Mouse (Mus musculus) midbrain, embryonic 12.5 days (tissue): ENCODE results near the gene Rb1. TPM values are rescaled to one million over a fixed set of nuclear protein-coding genes. Genes with fewer than 3 reads are reported as not detected.

Source experiments
- ATAC-seq: fragments of 200-750 bp; cut with Nextera tagmentation; 2 replicates; pipeline ENCODE4 v1.8.0; 2017; ENCODE audit warnings: low read depth, moderate TSS enrichment, moderate library complexity; ENCODE audit not compliant: low FRiP score
- H3K27ac ChIP-seq: fragments of 300-500 bp; sonication (generic); replicated peaks from 2 replicates; pipeline ENCODE4 v1.5.1; 2016; ENCODE audit warnings: mild to moderate bottlenecking
- H3K27me3 ChIP-seq: fragments of 300-500 bp; sonication (generic); 2 replicates; pipeline ENCODE4 v1.6.1; 2016; ENCODE audit warnings: mild to moderate bottlenecking
- H3K36me3 ChIP-seq: fragments of 300-500 bp; sonication (generic); 2 replicates; pipeline ENCODE4 v1.6.1; 2016
- H3K4me1 ChIP-seq: fragments of 300-500 bp; sonication (generic); 2 replicates; pipeline ENCODE4 v1.6.1; 2016
- H3K4me2 ChIP-seq: fragments of 300-500 bp; sonication (generic); replicated peaks from 2 replicates; pipeline ENCODE4 v1.6.1; 2016; ENCODE audit warnings: mild to moderate bottlenecking, moderate library complexity
- H3K4me3 ChIP-seq: fragments of 300-500 bp; sonication (generic); 2 replicates; pipeline ENCODE4 v1.5.1; 2016; ENCODE audit warnings: mild to moderate bottlenecking
- H3K9ac ChIP-seq: fragments of 300-500 bp; sonication (generic); replicated peaks from 2 replicates; pipeline ENCODE4 v1.6.1; 2016; ENCODE audit warnings: mild to moderate bottlenecking, moderate library complexity
- H3K9me3 ChIP-seq: fragments of 300-500 bp; sonication (generic); 2 replicates; pipeline ENCODE4 v1.6.1; 2016; ENCODE audit warnings: mild to moderate bottlenecking
- WGBS: fragments of 180-500 bp; shearing (Covaris S2); methylation state at CpG from one replicate; pipeline ENCODE4 v1.1.7; 2016; 5-methylcytosine and 5-hydroxymethylcytosine counted together
- polyA plus RNA-seq: library from polyadenylated mRNA; unstranded; fragments of >200 nt; fragmentation: Nextera tagmentation; extraction: Ambion mirVana; gene quantifications from 2 replicates; pipeline ENCODE4 v1.2.1, GENCODE M21; 2016

The Rb1 gene
- polyA plus RNA-seq, 1 experiment from 2014 or later, result 34.0 TPM

DNA sequence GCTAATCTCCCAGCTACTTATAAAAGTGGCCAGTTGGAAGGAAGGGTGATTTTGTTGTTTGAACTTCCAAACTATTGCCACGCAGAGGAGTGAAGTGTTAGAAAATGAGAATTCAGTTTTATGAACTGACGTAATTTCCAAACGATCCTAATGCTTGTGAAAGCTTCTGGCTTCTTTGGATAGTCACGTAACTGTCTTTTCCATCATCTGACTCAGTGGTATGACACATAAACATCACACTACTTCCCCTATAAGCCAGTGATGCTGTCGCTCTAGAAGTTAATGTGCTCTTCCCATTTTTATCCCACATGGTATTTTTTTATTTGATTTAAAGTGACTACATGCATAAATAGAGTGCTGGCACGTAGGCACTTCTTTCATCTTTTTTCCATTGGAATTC is 157.0 kb downstream of the Rb1 start:
- H3K4me2 ChIP-seq, result no peak overlapping the region
- 95% methylated on average over 6 of the region's 6 CpGs for WGBS
- no peaks in the 10 kb centered on the region for H3K27me3 ChIP-seq
- no peak overlapping the region for H3K4me3 ChIP-seq
- H3K4me1 ChIP-seq, result no peaks in the 10 kb centered on the region
- no peak overlapping the region for H3K27ac ChIP-seq
- no peaks in the 10 kb centered on the region for H3K9me3 ChIP-seq
- no peak overlapping the region for H3K9ac ChIP-seq
- ATAC-seq, result no peak
- peaks cover 90% of the 10 kb centered on the region for H3K36me3 ChIP-seq

DNA sequence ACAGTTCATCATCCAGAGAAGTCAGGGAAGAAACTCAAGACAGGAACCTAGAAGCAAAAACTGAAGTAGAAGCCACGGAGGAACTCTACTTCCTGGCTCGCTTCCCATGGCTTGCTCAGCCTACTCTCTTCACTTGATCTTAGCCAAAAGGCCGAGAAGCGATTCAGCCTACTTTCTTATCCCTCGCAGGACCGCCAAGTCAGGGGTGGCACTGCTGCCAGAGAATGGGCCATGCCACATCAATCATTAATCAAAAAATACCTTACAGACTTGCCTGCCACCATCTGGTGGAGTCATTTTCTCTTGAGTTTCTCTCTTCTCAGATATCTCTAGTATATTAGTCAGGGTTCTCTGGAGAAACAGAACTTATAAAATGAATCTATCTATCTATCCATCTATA is 160.5 kb downstream of the Rb1 start:
- Histone ChIP-seq H3K9ac (no peak overlapping the region), H3K27ac (no peak overlapping the region), H3K9me3 (no peaks in the 10 kb centered on the region), H3K27me3 (no peaks in the 10 kb centered on the region), H3K4me3 (no peak overlapping the region), H3K4me1 (no peaks in the 10 kb centered on the region), H3K36me3 (peaks cover 87% of the 10 kb centered on the region), H3K4me2 (no peak overlapping the region)
- ATAC-seq, result no peak
- 93% methylated on average over 6 of the region's 6 CpGs for WGBS

DNA sequence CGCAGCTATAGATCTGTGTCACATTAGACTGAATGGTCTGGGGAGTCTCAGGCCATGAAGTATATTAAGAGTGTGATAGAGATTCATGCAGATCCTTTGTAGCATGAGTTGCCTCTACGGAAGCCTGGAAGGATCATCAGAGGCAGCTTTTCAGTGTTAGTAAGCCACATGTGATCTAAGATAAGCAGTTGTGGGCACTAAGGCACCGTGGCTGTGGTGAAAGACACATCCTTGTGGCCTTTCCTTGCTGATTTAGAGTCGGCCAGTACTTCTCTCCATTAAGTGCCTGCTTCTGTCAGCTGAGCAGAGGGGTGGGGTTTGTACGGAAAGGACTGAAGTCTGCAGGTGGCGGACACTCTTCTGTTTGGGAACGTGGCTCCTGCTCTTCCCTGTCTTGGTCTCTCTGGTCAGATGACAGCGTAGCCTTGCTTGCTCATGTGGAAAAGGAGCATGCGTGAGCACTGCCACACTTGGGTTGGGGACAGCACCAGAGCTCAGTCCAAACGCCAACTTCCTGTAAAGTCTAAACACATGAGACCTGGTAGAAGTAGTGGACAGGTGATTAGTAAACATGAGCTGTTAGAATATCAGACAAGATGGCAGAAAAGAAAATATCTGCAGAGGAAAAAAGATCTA is 162.1 kb downstream of the Rb1 start:
- 94% methylated on average over 10 of the region's 10 CpGs for WGBS
- H3K36me3 ChIP-seq, result peaks cover 89% of the 10 kb centered on the region
- H3K27ac ChIP-seq, result no peak overlapping the region
- no peak for ATAC-seq
- H3K4me2 ChIP-seq, result no peak overlapping the region
- no peak overlapping the region for H3K4me3 ChIP-seq
- no peak overlapping the region for H3K9ac ChIP-seq
- H3K9me3 ChIP-seq, result no peaks in the 10 kb centered on the region
- H3K27me3 ChIP-seq, result no peaks in the 10 kb centered on the region
- no peaks in the 10 kb centered on the region for H3K4me1 ChIP-seq

GRCm38 (mm10) chr14:73162192-73162800 is 163.3 kb downstream of the Rb1 start:
- H3K27me3 ChIP-seq, result no peaks in the 10 kb centered on the region
- no peak for ATAC-seq
- H3K4me3 ChIP-seq, result no peak overlapping the region
- no peaks in the 10 kb centered on the region for H3K9me3 ChIP-seq
- peaks cover 84% of the 10 kb centered on the region for H3K36me3 ChIP-seq
- no peak overlapping the region for H3K4me2 ChIP-seq
- 95% methylated on average over 13 of the region's 13 CpGs for WGBS
- H3K9ac ChIP-seq, result no peak overlapping the region
- H3K27ac ChIP-seq, result no peak overlapping the region
- H3K4me1 ChIP-seq, result no peaks in the 10 kb centered on the region

DNA sequence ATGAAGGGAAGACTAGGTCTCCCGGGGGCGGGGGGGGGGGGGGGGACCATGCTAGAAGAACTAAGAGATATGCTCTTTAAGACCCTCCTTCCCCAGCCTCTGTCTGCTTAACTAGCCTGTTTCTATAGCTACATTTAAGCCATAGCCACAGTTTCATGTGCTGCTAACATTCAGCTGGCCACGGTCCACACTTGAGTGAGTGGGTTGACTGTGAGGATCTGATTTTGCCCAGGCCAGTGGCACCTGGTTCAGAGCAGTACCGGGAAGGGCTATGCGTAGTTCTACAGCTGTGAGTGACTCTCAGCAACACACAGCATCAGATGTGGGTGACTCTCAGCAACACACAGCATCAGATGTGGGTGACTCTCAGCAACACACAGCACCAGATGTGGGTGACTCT is 164.3 kb downstream of the Rb1 start:
- Histone ChIP-seq H3K4me3 (no peak overlapping the region), H3K4me1 (no peaks in the 10 kb centered on the region), H3K27ac (no peak overlapping the region), H3K27me3 (no peaks in the 10 kb centered on the region), H3K36me3 (peaks cover 86% of the 10 kb centered on the region), H3K4me2 (no peak overlapping the region), H3K9me3 (no peaks in the 10 kb centered on the region), H3K9ac (no peak overlapping the region)
- no peak for ATAC-seq
- WGBS, result 88% methylated on average over 5 of the region's 5 CpGs

GRCm38 (mm10) chr14:73148125-73148524 is 177.5 kb downstream of the Rb1 start:
- H3K27ac ChIP-seq, result no peak overlapping the region
- no peaks in the 10 kb centered on the region for H3K27me3 ChIP-seq
- no peak overlapping the region for H3K9ac ChIP-seq
- no peak overlapping the region for H3K4me3 ChIP-seq
- H3K4me2 ChIP-seq, result no peak overlapping the region
- WGBS, result 95% methylated on average over 3 of the region's 3 CpGs
- no peak for ATAC-seq
- peaks cover 16% of the 10 kb centered on the region for H3K4me1 ChIP-seq
- 0 out of 2 replicates have a peak, but pooled peaks cover 5% of the 10 kb centered on the region for H3K9me3 ChIP-seq
- H3K36me3 ChIP-seq, result peaks cover 13% of the 10 kb centered on the region

- Histone ChIP-seq H3K9me3 (0 out of 2 replicates have a peak, but pooled peaks cover 5% of the 10 kb centered on the region), H3K9ac (no peak overlapping the region), H3K4me3 (no peak overlapping the region), H3K4me1 (peaks cover 24% of the 10 kb centered on the region), H3K27me3 (no peaks in the 10 kb centered on the region), H3K36me3 (peaks cover 10% of the 10 kb centered on the region), H3K27ac (no peak overlapping the region), H3K4me2 (no peak overlapping the region)
- 71% methylated on average over 3 of the region's 3 CpGs for WGBS
- no peak for ATAC-seq
Measured at GRCm38 (mm10) chr14:73146721-73147120, 178.9 kb downstream of the Rb1 start.

DNA sequence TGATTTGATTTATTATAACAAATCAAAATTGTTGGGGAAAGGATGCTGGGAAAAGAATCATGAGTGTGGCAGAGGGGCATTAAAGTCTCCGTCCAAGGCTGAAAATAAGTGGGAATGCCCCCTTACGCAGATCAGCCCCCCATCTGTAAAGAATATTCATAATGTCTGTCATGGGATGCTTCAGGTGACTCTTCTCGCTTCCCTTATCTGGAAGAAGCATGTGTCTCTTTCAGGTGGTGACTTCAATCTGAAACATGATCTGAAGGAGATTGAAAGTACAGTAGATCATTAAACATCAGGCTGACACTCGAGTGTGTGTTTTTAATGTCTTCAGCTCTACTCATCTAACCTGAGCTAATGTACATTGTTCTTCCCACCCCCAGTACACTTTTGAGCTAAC is 180.1 kb downstream of the Rb1 start:
- H3K9me3 ChIP-seq, result 0 out of 2 replicates have a peak, but pooled peaks cover 5% of the 10 kb centered on the region
- peaks cover 25% of the 10 kb centered on the region for H3K4me1 ChIP-seq
- no peaks in the 10 kb centered on the region for H3K27me3 ChIP-seq
- no peak overlapping the region for H3K27ac ChIP-seq
- no peak for ATAC-seq
- no peak overlapping the region for H3K9ac ChIP-seq
- no peak overlapping the region for H3K4me2 ChIP-seq
- no peak overlapping the region for H3K4me3 ChIP-seq
- WGBS, result 98% methylated on average over 4 of the region's 4 CpGs
- peaks cover 7% of the 10 kb centered on the region for H3K36me3 ChIP-seq

GRCm38 (mm10) chr14:73143710-73144420 is 181.8 kb downstream of the Rb1 start:
- Histone ChIP-seq H3K9me3 (0 out of 2 replicates have a peak, but pooled peaks cover 5% of the 10 kb centered on the region), H3K9ac (peak overlapping the region; percentile 97), H3K4me3 (peak overlapping the region; percentile 83), H3K4me1 (peaks cover 25% of the 10 kb centered on the region), H3K4me2 (peak overlapping the region; percentile 80), H3K27me3 (no peaks in the 10 kb centered on the region), H3K36me3 (peaks cover 7% of the 10 kb centered on the region), H3K27ac (peak overlapping the region; percentile 100)
- 40% methylated on average over 25 of the region's 25 CpGs for whole genome bisulfite sequencing
- ATAC-seq, result peak; percentile 20

DNA sequence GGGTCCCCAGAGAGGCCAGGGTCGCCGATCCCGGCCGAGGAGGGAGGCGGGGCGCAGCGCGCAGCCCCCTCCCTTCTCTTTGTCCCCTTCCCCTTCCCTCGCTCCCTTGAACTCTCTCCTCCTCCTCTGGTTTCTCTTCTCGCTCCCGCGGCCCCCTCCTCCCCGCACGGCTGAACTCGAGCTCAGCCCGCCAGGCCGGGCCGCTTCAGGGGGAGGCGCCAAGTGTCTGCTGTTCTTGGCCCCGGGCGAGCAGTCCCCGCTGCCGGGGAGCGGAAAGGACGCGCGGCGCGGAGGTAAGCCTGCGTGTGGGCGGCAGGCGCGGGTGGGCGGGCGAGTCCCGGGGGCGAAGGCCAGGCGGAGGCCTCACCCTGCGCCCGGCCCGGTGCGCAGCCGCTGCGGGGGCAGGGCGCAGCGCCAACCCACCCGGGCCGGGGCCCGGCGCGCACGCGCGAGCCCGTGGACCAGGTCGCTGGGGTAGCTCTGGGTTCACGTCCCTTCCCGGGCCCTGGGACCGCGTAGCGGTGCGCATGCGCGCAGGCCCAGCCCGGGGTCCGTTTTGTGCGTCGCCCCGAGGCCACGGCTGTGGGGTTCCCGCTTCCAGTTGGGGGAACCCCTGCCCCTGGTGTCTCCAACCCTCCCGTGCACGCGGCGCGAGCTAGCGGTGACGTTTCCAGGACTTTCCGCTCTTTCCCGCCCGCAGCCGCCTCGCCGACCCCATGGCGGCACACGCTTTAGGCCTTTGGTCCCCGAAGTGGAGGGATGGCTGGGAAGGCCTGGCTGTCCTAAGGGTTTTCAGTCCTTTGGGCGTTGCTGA is 182.5 kb downstream of the Rb1 start:
- ATAC-seq, result peak; percentile 93
- peaks cover 7% of the 10 kb centered on the region for H3K36me3 ChIP-seq
- peak overlapping the region; percentile 100 for H3K27ac ChIP-seq
- H3K4me3 ChIP-seq, result peak overlapping the region; percentile 83
- no peaks in the 10 kb centered on the region for H3K27me3 ChIP-seq
- peak overlapping the region; percentile 97 for H3K9ac ChIP-seq
- H3K4me1 ChIP-seq, result peaks cover 25% of the 10 kb centered on the region
- under 1% methylated on average over 62 of the region's 88 CpGs for WGBS
- 0 out of 2 replicates have a peak, but pooled peaks cover 5% of the 10 kb centered on the region for H3K9me3 ChIP-seq
- H3K4me2 ChIP-seq, result peak overlapping the region; percentile 80

- Histone ChIP-seq H3K36me3 (peaks cover 7% of the 10 kb centered on the region), H3K27me3 (no peaks in the 10 kb centered on the region), H3K4me1 (peaks cover 25% of the 10 kb centered on the region), H3K9ac (peak overlapping the region; percentile 97), H3K4me2 (peak overlapping the region; percentile 80), H3K4me3 (peak overlapping the region; percentile 83), H3K9me3 (0 out of 2 replicates have a peak, but pooled peaks cover 5% of the 10 kb centered on the region), H3K27ac (peak overlapping the region; percentile 100)
- under 1% methylated on average over 11 of the region's 11 CpGs for WGBS
- ATAC-seq, result peak; percentile 32
Measured at GRCm38 (mm10) chr14:73142421-73142895, 183.2 kb downstream of the Rb1 start.
